Mouse (Mus musculus): ENCODE measurements around the gene Dgcr2. TPM values are rescaled to one million over a fixed set of nuclear protein-coding genes. Genes with fewer than 3 reads are reported as not detected.

Gene Dgcr2
- 86.0 and 90.2 TPM in 2 replicates for polyA plus RNA-seq (2015; fragmentation: Nextera tagmentation; extraction: Ambion mirVana)

DNA sequence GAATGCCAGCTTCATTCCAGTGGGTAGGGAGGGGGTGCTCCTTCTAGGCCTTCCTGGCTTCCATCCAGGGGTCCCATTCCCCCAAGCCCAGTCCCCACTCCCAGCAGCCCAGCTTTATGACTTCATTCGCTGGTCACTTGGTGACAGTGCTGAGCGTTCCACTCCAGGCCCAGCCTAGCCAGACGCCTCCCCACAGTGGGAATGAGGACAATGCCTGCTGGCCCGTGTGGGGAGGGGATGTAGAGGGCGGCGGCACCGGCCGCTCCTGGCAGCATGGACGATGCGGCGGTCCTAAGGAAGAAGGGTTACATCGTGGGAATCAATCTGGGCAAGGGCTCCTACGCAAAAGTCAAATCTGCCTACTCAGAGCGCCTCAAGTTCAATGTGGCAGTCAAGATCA, at the start of gene Dgcr2, which contains the start of gene Tssk2:
Gene Dgcr2 (minus strand): TSS at position 101 of the 400 bp plus-strand sequence.
Gene Tssk2 (plus strand): TSS at position 176 of the 400 bp plus-strand sequence.
- Histone ChIP-seq H3K4me3 (replicated peaks) (no peak within 1 kb of the TSS), H3K4me2 (replicated peaks) (no peak within 1 kb of the TSS), H3K4me1 (no peaks in the 10 kb centered on the region), H3K36me3 (peaks cover 50% of the 10 kb centered on the region), H3K9ac (no peak within 1 kb of the TSS), H3K27ac (replicated peaks) (no peak within 1 kb of the TSS), H3K9me3 (replicated peaks) (no peaks in the 10 kb centered on the region), H3K27me3 (no peaks in the 10 kb centered on the region)
- no peak for ATAC-seq (ENCODE audit: insufficient number of reproducible peaks, low FRiP score, low TSS enrichment, low read depth)
- 90% methylated on average over 14 of the region's 14 CpGs for WGBS

DNA sequence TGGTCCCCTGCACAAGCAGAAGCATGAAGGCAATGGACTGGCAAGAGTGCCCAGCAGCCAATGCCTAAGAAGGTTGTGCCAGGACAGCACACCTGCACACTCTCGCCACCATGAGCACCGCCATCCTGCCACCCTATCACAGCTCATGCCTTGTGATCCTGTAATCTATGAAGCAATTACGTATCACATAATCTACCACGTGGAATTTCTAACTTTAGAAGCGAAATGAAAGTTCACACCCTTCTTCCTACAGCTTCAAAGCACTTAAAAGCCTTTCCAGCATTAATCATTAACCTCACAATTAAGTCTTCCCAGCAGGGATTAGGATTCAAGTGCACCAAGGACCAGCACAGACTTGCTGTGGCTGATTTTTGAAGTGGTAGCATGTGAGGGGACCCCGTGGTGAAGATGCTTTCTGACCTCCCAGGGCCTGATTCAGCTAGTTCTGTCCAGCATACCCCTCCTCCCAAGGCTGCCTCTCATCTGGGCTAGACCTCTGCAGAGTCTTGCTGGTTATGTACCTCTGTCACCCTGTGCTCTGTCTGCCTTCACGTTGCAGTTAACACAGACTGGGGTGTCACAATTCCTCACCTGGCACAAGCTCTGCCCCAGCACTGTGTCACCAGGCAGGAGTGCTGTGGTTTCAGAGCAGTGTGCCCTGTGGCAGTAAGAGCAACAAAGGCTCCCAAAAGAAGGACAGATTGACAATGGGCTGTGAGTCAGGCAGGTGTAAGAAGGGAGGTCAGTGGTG, 46.9 kb upstream of the Dgcr2 start:
- Histone ChIP-seq H3K27me3 (no peaks in the 10 kb centered on the region), H3K9ac (no peak overlapping the region), H3K9me3 (replicated peaks) (no peaks in the 10 kb centered on the region), H3K4me3 (replicated peaks) (no peak overlapping the region), H3K27ac (replicated peaks) (no peak overlapping the region), H3K4me1 (0 out of 2 replicates have a peak, but pooled peaks cover 2% of the 10 kb centered on the region), H3K36me3 (no peaks in the 10 kb centered on the region), H3K4me2 (replicated peaks) (no peak overlapping the region)
- no peak for ATAC-seq (ENCODE audit: insufficient number of reproducible peaks, low FRiP score, low TSS enrichment, low read depth)
- WGBS: 51% methylated on average over 7 of the region's 7 CpGs

DNA sequence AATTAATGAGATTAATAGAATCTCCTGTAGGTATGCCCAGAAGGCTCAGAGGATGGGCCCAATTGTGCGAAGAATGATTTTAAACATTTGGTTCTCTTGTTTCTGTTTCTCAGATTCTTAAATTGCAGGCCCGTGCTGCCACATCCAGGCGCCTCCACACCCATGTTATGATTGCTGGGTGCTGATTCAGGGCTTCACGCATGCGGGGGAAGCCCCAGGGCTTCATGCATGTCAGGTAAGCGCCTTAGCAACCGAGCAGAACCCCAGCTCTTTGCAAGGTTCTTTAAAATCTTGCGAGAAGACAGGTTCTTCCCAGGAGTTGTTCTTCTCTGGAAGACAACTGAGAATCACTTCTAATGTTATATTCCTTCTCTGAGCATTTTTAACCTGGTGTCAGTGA, 45.1 kb upstream of the Dgcr2 start:
- Histone ChIP-seq H3K27me3 (no peaks in the 10 kb centered on the region), H3K36me3 (no peaks in the 10 kb centered on the region), H3K4me1 (0 out of 2 replicates have a peak, but pooled peaks cover 4% of the 10 kb centered on the region), H3K27ac (replicated peaks) (no peak overlapping the region), H3K9ac (no peak overlapping the region), H3K4me3 (replicated peaks) (no peak overlapping the region), H3K4me2 (replicated peaks) (no peak overlapping the region), H3K9me3 (replicated peaks) (no peaks in the 10 kb centered on the region)
- no peak for ATAC-seq (ENCODE audit: insufficient number of reproducible peaks, low FRiP score, low TSS enrichment, low read depth)
- WGBS: 52% methylated on average over 8 of the region's 8 CpGs

DNA sequence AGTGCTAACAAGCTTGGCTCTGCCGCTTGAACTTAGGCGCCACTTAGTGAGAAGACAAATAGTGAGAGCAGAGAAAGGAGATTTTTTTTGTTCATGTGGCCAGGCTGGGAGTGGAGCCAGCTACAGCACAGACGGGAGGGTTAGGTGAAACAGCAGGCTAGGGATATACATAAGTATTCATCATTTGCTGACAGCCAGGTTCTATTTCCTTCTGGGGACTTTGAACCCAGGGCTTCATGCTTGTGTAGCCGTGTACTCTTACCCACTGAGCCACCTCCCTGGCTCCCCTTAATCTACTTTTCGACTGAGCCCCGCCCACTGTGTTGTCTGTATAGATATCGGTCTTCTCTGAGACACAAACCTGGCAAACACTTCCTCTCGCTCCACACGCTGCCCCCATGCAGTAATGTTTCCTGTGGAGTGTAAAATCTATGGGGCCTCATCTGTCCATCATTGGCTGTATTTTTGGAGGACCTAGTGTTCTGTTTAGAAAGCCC, 40.9 kb upstream of the Dgcr2 start:
- Histone ChIP-seq H3K27me3 (no peaks in the 10 kb centered on the region), H3K9me3 (replicated peaks) (no peaks in the 10 kb centered on the region), H3K36me3 (no peaks in the 10 kb centered on the region), H3K27ac (replicated peaks) (no peak overlapping the region), H3K9ac (no peak overlapping the region), H3K4me3 (replicated peaks) (no peak overlapping the region), H3K4me2 (replicated peaks) (no peak overlapping the region), H3K4me1 (0 out of 2 replicates have a peak, but pooled peaks cover 4% of the 10 kb centered on the region)
- ATAC-seq (ENCODE audit: insufficient number of reproducible peaks, low FRiP score, low TSS enrichment, low read depth): no peak
- 54% methylated on average over 9 of the region's 9 CpGs for WGBS

DNA sequence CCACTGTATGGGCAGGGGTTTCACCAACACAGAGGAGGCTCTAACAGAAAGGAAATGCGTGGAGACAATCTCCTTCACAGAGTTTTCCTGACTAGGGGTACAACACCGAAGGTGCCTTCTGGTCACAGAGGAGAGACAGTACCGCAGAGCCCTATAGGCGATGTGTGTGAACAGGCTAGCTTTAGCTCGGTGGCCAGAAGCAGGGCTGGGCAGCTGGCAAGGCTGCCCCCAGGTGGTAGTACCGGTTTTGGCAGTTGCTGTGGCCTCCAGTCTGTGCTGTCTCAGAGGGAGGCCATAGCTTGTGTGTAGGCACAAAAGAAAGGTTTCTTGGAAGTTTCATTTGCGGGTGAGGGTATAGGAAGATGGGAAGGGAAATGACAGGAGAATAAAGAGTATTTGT, 40.5 kb upstream of the Dgcr2 start:
- no peak overlapping the region for H3K27ac ChIP-seq (replicated peaks)
- WGBS: 12% methylated on average over 7 of the region's 7 CpGs
- H3K9ac ChIP-seq: no peak overlapping the region
- 0 out of 2 replicates have a peak, but pooled peaks cover 4% of the 10 kb centered on the region for H3K4me1 ChIP-seq
- H3K9me3 ChIP-seq (replicated peaks): no peaks in the 10 kb centered on the region
- H3K4me2 ChIP-seq (replicated peaks): no peak overlapping the region
- no peaks in the 10 kb centered on the region for H3K27me3 ChIP-seq
- ATAC-seq (ENCODE audit: insufficient number of reproducible peaks, low FRiP score, low TSS enrichment, low read depth): peak; percentile 65
- no peak overlapping the region for H3K4me3 ChIP-seq (replicated peaks)
- H3K36me3 ChIP-seq: no peaks in the 10 kb centered on the region

DNA sequence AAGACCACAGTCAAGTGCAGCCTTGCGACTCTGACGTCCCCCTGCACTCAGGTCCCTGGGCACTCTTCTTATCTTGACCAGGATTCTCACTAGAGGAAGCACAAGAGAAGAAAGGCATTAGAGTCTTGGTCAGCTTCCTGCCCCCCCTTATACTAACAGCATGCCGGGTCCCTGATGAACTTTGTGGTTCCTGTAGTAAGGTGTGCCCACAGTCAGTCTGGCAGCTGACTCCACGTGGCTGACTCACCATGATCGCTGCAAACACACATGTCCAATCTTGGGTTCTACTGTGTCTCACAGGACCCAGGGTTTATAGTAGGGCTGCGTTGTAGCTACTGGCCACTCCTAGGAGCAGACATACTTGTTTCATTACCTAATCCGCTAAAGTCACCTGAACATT, 39.8 kb upstream of the Dgcr2 start:
- no peak overlapping the region for H3K4me2 ChIP-seq (replicated peaks)
- H3K9ac ChIP-seq: no peak overlapping the region
- no peak for ATAC-seq (ENCODE audit: insufficient number of reproducible peaks, low FRiP score, low TSS enrichment, low read depth)
- no peaks in the 10 kb centered on the region for H3K9me3 ChIP-seq (replicated peaks)
- no peaks in the 10 kb centered on the region for H3K27me3 ChIP-seq
- 80% methylated on average over 7 of the region's 7 CpGs for WGBS
- no peak overlapping the region for H3K27ac ChIP-seq (replicated peaks)
- H3K36me3 ChIP-seq: no peaks in the 10 kb centered on the region
- no peak overlapping the region for H3K4me3 ChIP-seq (replicated peaks)
- 0 out of 2 replicates have a peak, but pooled peaks cover 4% of the 10 kb centered on the region for H3K4me1 ChIP-seq

DNA sequence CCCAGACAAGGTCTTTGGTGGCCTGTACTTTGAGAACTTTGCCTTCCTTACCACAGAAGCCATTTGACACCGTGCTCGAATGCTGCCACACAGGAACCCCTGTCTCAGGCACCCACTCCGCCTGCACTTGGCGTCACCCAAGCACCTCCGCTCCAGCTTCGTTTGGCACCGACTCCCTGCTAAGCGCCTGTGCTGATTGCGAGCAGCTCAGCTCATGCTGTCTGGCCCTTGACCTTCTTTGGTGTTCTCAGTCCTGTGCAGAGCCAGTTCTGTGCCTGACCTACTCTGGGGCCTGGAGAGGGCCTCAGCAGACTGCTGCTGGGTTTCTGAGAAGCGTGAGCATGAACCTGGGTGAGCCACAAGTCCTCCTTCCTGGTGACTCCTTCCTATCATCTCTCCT, 38.4 kb upstream of the Dgcr2 start:
- no peaks in the 10 kb centered on the region for H3K27me3 ChIP-seq
- no peak overlapping the region for H3K27ac ChIP-seq (replicated peaks)
- no peak overlapping the region for H3K4me3 ChIP-seq (replicated peaks)
- no peaks in the 10 kb centered on the region for H3K9me3 ChIP-seq (replicated peaks)
- H3K36me3 ChIP-seq: no peaks in the 10 kb centered on the region
- WGBS: 78% methylated on average over 10 of the region's 10 CpGs
- H3K4me2 ChIP-seq (replicated peaks): no peak overlapping the region
- no peak for ATAC-seq (ENCODE audit: insufficient number of reproducible peaks, low FRiP score, low TSS enrichment, low read depth)
- H3K4me1 ChIP-seq: 0 out of 2 replicates have a peak, but pooled peaks cover 4% of the 10 kb centered on the region
- no peak overlapping the region for H3K9ac ChIP-seq

DNA sequence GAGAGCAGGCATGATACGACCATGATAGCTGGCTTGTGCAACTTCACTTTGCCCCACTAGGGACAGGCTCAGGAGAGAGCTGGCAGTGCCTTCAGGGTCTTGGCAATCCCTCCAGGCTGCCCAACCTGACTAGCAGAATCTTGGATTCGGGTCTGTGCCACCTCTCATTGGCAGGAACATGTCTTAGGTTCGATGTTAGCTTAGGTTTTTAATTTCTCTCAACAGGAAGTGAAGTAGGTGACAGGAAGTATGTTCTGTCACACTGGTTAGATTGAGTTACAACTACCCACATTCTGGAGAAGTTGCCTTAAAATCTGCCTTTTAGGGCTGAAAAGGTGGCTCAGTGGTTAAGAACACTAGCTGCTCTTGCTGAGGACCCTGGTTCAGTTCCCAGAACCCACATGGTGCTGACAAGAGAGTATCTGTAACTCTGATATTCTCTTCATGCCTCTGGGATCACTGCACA, 36.1 kb upstream of the Dgcr2 start:
- no peak overlapping the region for H3K9ac ChIP-seq
- no peaks in the 10 kb centered on the region for H3K9me3 ChIP-seq (replicated peaks)
- no peaks in the 10 kb centered on the region for H3K27me3 ChIP-seq
- H3K4me1 ChIP-seq: 0 out of 2 replicates have a peak, but pooled peaks cover 4% of the 10 kb centered on the region
- H3K4me2 ChIP-seq (replicated peaks): no peak overlapping the region
- no peaks in the 10 kb centered on the region for H3K36me3 ChIP-seq
- ATAC-seq (ENCODE audit: insufficient number of reproducible peaks, low FRiP score, low TSS enrichment, low read depth): no peak
- 54% methylated on average over 3 of the region's 3 CpGs for WGBS
- no peak overlapping the region for H3K27ac ChIP-seq (replicated peaks)
- H3K4me3 ChIP-seq (replicated peaks): no peak overlapping the region

DNA sequence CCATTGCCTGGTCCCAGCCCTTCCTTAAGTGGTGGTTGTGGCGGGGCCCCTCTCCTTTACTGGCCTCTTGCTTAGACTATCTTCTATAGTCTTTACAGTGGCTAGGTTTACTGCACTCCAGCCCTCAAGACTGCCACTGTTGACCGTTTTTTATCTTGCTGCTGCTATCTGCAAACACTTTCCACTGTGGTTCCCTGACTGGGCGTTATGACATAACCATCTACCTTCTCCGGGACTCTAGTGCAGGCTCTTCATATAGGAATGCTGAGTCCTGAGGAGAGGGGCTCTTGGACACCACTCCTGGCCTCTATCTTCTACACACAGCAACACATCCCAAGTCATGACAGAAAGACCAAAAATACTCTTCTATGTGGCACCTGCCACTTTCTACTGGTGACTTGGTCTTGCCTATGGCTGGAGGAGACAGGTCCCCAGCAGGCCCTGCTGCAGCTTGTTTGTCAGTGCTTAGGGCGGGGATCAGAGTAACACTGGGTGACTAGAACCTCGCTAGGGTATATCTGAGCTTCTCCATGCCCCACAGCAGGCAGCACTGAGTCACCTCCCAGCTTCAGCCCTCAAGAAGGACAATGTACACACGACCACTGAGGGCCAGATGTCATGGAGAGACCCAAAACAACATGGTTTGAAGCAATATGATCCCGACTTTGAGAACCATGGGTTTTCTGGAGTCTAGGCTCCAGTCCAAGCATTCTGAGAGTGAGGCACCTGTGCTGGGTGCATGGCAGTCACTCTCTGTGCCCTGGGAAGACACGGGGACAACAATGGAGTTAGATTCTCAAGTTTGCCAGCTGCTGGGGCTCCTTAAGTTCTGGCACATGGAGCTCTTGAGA, 35.5 kb upstream of the Dgcr2 start:
- Histone ChIP-seq H3K4me1 (peaks cover 2% of the 10 kb centered on the region), H3K9me3 (replicated peaks) (no peaks in the 10 kb centered on the region), H3K4me3 (replicated peaks) (no peak overlapping the region), H3K36me3 (no peaks in the 10 kb centered on the region), H3K27me3 (no peaks in the 10 kb centered on the region), H3K9ac (no peak overlapping the region), H3K4me2 (replicated peaks) (no peak overlapping the region), H3K27ac (replicated peaks) (no peak overlapping the region)
- ATAC-seq (ENCODE audit: insufficient number of reproducible peaks, low FRiP score, low TSS enrichment, low read depth): no peak
- WGBS: 66% methylated on average over 9 of the region's 9 CpGs

DNA sequence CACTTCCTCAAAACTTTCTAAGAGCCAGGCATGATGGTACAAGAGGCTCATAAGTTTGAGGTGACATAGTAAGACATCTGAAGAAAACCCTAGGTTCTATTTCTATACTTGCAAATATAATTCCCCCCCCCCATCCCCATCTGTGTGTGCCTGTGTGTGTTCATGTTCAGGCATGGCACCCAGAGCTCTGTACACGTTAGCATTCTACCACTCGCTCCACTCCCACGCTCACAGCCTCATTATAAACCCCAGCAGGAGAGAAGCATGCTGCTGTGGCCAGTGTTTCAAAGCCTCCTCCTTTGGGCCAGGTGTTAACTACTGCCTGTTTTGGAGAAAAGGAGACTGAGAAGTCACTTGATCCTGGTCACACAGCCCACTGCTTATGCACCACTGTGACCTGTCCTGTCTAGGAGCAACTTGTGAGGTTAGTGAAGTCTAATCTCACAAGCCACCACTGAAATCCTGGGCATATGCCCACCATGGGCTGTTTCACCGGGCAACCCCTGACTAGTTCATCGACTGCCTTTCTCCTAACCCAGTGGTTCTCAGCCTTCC, 33.6 kb upstream of the Dgcr2 start:
- ATAC-seq (ENCODE audit: insufficient number of reproducible peaks, low FRiP score, low TSS enrichment, low read depth): no peak
- H3K27ac ChIP-seq (replicated peaks): no peak overlapping the region
- 72% methylated on average over 5 of the region's 5 CpGs for WGBS
- no peak overlapping the region for H3K4me3 ChIP-seq (replicated peaks)
- no peaks in the 10 kb centered on the region for H3K27me3 ChIP-seq
- H3K36me3 ChIP-seq: no peaks in the 10 kb centered on the region
- H3K4me1 ChIP-seq: peaks cover 11% of the 10 kb centered on the region
- H3K4me2 ChIP-seq (replicated peaks): no peak overlapping the region
- H3K9ac ChIP-seq: no peak overlapping the region
- H3K9me3 ChIP-seq (replicated peaks): no peaks in the 10 kb centered on the region

DNA sequence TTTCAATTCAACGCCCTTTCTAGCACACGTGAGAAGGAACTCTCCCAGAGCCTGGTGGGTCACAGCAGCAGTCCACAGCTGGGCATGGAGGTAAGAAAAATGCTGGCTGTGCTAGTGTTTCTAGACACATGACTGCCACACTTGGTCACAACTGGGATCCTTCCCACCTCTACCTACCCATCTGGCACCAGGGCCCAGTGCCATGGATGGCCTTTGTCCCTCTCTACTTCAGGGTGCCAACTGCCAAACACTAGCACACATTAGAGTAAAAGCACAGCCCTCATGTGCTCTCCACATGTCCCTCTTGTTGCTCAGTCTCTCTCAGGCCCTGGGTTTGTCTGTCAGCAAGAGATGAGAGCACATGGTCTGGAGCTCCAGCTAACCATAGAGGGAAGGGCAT, 31.3 kb upstream of the Dgcr2 start:
- Histone ChIP-seq H3K27ac (replicated peaks) (0 out of 2 replicates have a peak overlapping the region, but pooled peaks have one; percentile 39), H3K36me3 (peaks cover 18% of the 10 kb centered on the region)
- 54% methylated on average over 2 of the region's 2 CpGs for WGBS

More for the DNA sequence above, 31.3 kb upstream of the Dgcr2 start:
- H3K27me3 ChIP-seq: no peaks in the 10 kb centered on the region
- no peak for ATAC-seq (ENCODE audit: insufficient number of reproducible peaks, low FRiP score, low TSS enrichment, low read depth)
- peaks cover 18% of the 10 kb centered on the region for H3K4me1 ChIP-seq
- no peak overlapping the region for H3K9ac ChIP-seq
- no peak overlapping the region for H3K4me3 ChIP-seq (replicated peaks)
- H3K9me3 ChIP-seq (replicated peaks): no peaks in the 10 kb centered on the region
- no peak overlapping the region for H3K4me2 ChIP-seq (replicated peaks)
